Mouse (Mus musculus): Measurements from ENCODE around the gene Cog8. TPM values are rescaled to one million over a fixed set of nuclear protein-coding genes. Genes with fewer than 3 reads are reported as not detected.
"Not testable (repeated sequence)": the region's sequence is repeated elsewhere in the genome, so short reads cannot be mapped to it uniquely, and the experiment has no call there.

Gene Cog8
- total RNA-seq, 2 experiments from 2014 or later = 33.2 to 35.3 TPM

GRCm38 (mm10) chr8:107046976-107047375, 9.5 kb downstream of the Cog8 start:
- DNase-seq (ENCODE audit: low spot score in 2 of 2) = no peak

- DNase-seq (ENCODE audit: low spot score in 2 of 2) = no peak
These were observed 11.0 kb downstream of the Cog8 start for GRCm38 (mm10) chr8:107045478-107045877.

DNA sequence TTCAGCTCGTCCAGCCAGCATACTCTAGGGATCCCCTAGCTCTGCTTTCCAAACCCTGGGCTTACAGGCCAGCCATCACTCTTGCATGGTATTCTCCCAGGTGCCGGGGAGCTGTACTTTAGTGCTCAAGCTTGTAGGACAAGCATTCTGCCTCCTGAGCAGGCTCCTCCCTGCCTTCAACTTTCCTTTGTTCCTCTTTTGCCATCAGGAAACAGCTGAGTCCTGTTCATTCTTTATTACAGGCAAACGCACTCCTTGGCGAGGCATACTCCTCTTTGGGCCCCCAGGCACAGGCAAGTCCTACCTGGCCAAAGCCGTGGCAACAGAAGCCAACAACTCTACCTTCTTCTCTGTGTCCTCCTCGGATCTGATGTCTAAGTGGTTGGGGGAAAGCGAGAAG, 15.9 kb downstream of the Cog8 start:
- DNase-seq (ENCODE audit: low spot score in 2 of 2) = no peak

- DNase-seq (ENCODE audit: low spot score in 2 of 2) = no peak
These were observed 19.9 kb downstream of the Cog8 start for GRCm38 (mm10) chr8:107036626-107037025.

- DNase-seq (ENCODE audit: low spot score in 2 of 2) = no peak
These were observed 20.8 kb downstream of the Cog8 start for GRCm38 (mm10) chr8:107035641-107036040.

DNA sequence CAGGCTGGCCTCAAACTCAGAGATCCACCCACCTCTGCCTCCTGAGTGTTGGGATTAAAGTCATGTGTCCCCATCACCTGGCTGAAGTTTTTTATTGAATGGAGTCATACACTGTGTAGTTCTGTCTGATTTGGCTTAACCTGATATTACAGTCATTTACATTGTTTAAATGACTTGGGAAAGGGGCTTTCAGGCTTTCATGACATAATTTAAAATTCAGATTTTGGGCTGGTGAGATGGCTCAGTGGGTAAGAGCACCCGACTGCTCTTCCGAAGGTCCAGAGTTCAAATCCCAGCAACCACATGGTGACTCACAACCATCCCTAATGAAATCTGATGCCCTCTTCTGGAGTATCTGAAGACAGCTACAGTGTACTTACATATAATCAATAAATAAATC, 22.9 kb downstream of the Cog8 start:
- not testable (repeated sequence) for DNase-seq (ENCODE audit: low spot score in 2 of 2)

DNA sequence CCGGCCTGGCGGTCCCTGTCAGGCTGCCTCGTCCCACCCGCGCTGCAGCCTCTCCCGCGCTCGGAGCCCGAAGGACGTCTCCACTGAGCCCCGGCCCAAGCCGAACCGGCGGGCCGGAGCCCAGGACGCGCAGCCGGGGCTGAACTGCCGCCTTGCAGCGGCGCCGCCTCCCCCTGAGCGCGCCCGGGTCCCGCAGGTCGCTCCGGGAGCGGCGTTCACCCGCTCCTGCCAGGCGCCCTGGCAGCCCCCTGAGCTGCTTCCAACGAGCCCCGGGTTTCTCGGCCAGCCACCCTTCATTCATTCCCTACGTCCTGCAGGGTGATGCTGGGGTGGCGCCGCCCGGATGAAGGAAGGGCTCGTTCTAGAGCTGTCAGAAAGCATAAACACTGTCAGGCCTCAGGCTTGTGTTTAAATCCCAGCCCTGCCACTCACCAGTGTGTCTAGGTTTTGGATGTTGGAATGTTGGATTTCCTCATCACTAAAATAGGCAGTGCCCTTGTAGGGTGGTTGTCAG, 24.9 kb downstream of the Cog8 start:
- no peak for DNase-seq (ENCODE audit: low spot score in 2 of 2)

GRCm38 (mm10) chr8:107030650-107031576, 25.6 kb downstream of the Cog8 start, which contains the start of gene Vps4a:
Gene Vps4a, plus strand, starts transcription at chr8:107031222.
- DNase-seq (ENCODE audit: low spot score in 2 of 2) = peak; percentile 98

GRCm38 (mm10) chr8:107030058-107030457, 26.4 kb downstream of the Cog8 start:
- DNase-seq (ENCODE audit: low spot score in 2 of 2) = no peak

DNA sequence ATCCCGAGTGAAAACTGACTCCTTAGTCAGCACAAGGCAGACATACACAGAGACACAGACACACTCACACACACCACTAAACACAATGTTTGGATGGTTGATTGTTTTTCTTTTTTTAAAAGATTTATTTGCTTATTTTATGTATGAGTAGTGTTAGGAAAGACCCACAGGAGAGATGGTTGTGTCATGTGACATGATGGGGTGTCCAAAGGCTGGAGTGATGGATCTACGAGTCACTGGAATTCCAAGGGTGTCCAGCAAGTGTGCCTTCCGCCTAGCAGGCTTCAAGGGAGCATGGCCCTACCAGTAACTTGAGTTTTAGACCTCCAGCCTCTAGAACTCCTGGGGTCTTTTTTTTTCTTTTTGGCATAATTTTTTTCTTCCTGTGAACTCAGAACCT, 27.2 kb downstream of the Cog8 start:
- DNase-seq (ENCODE audit: low spot score in 2 of 2) = no peak

DNA sequence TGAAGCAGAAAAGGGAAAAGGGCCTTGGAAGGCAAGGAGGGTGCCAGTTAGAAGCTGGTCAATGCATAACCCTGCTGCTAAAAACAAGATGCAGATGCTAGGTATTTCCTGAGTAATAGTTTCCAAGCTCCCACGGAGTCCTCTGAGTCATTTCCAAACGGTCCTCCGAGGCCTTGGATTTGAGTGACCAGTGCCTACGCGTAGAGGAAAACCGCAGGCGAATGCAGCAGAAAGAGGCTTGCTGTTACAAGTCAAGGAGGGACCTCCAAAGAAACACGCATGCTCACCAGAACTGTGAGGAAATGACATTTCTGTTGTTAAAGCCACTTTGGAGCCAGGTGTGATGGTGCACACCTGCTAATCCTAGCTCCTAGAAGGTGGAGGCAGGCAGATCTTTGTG, 33.0 kb downstream of the Cog8 start:
- peak in 1 of 2 experiments; percentile 58 for DNase-seq (ENCODE audit: low spot score in 2 of 2)

- no peak for DNase-seq (ENCODE audit: low spot score in 2 of 2)
These were observed 41.6 kb downstream of the Cog8 start for GRCm38 (mm10) chr8:107014915-107015314.

DNA sequence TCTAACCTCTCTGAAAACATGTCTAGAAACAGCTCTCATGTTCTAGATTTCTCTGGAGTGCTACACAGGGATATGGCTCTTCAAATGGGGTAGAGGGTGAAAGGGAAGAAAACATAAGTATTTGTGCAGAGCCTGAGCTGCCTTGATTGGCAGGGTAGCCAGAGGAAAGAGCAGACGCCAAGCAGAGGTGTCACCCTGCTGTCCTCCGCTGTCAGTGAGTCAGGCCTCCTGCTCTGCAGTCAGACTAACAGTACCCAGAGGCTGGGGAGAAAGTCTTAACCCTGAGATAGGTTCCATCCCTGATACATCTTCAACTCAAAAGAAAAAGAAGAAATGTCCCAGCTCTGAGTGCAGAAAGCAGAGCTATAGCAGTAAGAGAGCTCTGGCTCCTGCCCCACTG, 43.8 kb downstream of the Cog8 start:
- no peak for DNase-seq (ENCODE audit: low spot score in 2 of 2)

GRCm38 (mm10) chr8:107007795-107008194, 48.7 kb downstream of the Cog8 start:
- DNase-seq (ENCODE audit: low spot score in 2 of 2) = no peak

DNA sequence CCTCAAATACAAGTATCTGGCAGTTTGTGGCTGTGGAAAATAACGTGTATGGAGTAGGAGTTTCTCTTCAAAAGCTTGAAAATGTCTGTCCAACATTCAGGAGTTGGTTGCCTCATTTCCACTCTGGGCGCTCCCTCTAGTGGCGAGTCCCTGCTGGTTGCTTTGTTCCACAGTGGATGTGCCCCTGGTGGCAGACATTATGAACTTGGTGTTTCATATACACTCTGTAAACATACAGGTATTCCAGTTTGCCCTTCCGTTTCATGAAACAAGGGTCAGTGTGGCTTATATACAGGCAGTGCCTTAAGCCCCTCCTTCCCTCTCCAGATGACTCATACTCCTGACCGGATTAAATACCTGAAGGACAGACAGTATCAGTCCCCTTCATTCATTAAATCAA, 54.0 kb downstream of the Cog8 start:
- DNase-seq (ENCODE audit: low spot score in 2 of 2) = peak; percentile 85 to 86

GRCm38 (mm10) chr8:106999068-106999467, 57.4 kb downstream of the Cog8 start:
- no peak for DNase-seq (ENCODE audit: low spot score in 2 of 2)

GRCm38 (mm10) chr8:106997416-106997815, 59.1 kb downstream of the Cog8 start:
- DNase-seq (ENCODE audit: low spot score in 2 of 2) = no peak

DNA sequence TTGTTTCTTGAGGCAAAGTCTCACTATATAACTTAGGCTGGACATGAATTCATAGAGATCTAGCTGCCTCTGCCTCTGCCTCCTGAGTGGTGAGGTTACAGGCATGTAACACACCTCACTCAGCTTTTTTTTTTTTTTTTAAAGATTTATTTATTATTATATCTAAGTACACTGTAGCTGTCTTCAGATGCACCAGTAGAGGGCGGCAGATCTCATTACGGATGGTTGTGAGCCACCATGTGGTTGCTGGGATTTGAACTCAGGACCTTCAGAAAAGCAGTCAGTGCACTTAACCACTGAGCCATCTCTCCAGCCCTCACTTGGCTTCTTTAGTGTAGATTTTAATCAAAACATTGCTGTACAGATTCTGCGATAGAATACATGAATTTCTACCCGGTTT, 60.1 kb downstream of the Cog8 start:
- DNase-seq (ENCODE audit: low spot score in 2 of 2) = not testable (repeated sequence)

Measured in adrenal gland, adult 18-20 months (tissue).